Mouse (Mus musculus) retina, embryonic 14.5 days (tissue): ENCODE measurements at regions not wholly inside any gene's neighbourhood (a gene's known extent, or its start where the extent isn't known, plus 50 kb on each side); places are given as distances from the start of the nearest gene placed in this dataset.
A peak's percentile ranks its signal among the peaks of the same experiment; 100 is the strongest.

Experiments
- DNase-seq: peaks from one replicate; pipeline ENCODE4 v3.0.0-alpha.2; 2015; ENCODE audit warnings: low spot score

DNA sequence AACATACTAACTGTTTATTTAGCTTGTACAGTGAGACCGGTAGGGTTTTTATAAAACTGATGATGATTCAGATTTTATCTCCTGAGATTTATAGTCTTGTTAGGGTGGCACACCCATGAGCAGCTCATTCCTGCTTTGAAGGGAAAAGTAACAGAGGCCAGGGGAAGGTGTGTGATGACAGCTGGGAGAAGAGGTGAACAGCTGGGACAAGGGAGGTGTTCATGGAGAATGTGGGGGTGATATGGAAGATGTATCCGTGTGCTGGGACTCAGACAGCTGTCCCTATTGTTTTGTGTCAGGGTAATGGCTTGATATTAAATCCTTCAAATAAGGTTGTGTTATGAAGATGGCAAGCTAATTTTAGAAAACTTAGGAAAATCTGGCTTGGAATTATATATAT is 2238.4 kb upstream of the Gm7489 start:
- no peak for DNase-seq

DNA sequence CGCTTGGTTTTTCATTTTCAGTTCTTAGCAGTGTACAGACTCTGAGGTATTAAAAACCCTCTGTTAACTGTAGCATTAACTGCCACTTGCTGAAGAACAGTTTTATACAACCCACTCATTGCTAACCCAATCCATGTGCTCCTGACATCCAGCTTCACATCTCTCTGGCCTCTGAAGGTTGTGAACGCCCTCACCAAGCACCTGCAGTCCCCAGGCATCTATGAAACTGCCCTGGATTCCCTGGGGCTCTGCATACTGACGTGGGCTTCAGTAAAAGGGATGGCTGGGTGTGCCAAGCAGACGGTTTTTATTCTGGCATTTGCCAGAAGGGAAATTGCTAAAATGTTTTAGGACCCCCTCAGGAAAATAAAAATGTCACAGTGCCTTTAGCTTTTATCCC is 2232.2 kb upstream of the Gm7489 start:
- DNase-seq = no peak

DNA sequence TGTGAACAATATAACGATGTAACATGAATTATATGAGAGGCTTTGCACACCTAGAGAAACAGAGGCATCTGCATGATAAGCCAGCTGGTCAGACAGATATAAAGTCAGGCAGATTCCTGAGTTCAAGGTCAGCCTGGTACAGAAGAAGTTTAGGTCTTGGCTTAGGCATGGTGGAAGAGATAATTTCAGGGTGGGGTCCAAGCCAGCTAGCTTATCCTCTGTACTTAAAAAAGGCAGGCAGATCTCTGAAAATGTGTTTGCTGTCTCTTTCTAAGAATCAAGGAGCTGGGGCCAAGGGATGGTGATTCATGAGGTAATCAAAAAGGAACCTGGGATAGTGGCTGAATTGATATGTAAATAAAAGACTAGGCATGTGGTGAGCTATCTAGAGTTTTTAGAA is 2227.1 kb upstream of the Gm7489 start:
- DNase-seq = no peak

DNA sequence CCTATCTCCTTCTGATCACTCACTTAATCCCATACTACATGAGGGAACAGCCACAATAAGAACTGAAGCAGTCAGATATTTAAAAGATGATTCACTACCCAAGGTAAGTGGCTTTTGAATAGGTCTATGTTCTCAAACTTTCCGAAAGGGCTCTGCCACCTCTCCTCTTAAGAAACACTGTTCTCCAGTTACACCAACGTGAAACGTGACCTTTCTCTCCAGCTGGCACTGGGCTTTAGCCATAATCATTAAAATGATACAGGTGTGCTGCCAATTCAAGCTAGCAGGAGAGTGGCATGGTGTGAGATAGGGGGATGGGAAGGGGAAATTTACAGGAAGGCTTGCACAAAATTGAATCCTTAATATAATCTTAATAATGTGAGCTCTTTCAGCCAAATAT is 2216.4 kb upstream of the Gm7489 start:
- DNase-seq = no peak

DNA sequence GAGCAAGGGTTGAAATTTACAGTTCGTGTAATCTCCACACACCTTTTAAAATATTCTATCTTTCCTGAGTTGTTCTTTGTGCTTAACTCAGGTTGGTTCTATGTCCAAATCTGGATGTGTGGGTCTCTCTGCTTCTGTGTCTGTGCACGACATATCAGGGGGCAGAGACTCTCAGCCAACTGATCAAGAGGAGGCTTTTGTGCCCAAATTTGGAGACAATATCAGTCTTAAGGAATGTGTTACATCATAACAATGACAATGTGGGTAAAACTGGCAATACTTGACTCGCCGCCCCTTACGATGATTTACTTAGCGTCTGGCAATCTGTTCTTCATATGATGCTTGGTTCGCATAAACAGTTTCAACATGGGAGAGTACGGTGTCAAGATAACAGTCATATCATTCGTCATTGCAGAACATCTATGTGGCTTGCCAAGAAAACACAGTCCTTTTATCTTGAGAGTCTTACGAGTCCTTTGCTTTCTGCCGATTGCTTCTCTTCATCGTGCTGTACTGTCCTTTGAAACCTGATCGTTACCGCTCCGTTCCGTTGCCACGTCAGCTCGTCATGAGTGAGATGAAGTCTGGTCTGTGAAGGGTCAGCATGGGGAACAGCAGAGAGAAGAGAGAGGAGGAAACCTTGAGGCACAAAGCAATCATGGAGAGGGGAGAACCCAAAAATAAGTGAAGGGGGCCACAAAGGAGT is 2212.9 kb upstream of the Gm7489 start:
- no peak for DNase-seq

DNA sequence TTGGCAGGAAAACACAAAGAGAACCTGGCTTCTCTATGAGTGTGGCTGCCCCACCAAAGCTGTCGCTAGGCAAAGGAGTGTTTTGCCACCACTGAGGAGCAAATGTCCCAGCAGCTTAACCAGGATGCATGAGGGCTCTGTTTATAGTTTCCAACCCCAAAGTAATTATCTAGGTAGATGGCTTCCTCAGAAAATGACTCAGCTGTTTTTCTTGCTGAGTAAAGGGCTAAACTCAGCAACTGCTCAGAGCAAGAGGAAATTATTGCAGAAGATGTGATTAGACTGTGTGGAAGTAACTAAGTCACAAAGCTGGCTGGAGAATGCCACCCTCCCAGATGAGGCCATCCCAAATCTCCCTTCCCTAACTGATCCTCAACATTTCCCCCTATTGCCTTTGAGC is 2211.2 kb upstream of the Gm7489 start:
- no peak for DNase-seq

DNA sequence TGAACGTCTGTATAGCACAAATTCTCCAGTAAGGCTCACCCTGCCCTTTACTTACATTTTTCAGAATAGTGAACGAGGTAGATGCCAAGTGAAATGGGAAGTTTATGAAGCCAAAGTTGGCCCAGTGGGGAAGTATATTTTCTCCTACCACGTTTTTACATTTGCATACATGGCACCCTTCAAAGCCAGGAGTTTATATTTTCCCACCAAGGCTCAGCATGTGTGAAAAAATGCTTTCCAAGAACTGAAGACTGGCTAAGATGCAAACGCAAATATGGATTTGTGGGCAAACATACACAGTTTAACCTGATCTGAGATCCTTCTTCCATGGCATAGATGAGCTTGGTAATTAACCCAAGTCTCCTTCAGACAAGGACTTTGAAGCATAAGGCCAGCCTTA is 2209.4 kb upstream of the Gm7489 start:
- DNase-seq = no peak

DNA sequence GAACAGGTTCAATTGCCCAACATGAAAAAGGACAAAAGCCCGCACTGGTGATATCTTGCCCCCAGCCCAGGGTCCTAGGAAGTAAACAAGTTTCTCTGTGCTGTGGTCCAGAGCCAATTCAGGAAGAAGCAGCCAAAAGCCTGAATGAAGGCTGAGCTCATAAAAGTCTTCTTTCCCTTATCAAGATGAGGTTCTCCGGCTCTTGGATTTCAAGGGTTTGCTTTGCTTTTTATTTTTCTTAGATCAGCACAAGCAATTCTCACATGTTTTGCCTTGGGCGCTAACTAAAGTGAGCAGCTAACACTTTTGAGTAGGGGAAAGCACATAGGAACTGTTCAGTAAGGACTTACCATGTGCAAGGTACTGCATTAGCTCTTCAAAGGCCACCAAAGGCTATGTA is 2208.0 kb upstream of the Gm7489 start:
- DNase-seq = no peak

DNA sequence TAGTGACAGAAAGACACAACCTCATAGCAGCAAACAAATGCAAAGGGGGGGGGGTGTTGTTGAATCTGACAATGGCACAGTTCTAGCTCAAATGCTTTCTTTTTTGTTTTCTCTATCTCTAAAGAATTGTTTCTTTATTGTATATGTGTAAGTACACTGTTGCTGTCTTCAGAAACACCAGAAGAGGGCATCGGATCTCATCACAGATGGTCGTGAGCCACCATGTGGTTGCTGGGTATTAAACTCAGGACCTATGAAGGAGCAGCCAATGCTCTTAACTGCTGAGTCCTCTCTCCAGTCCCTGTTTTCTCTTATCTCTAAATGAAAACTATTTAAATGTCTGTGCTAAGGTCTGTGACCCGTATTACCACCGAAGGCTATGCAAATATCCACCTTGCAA is 2207.4 kb upstream of the Gm7489 start:
- no peak for DNase-seq

DNA sequence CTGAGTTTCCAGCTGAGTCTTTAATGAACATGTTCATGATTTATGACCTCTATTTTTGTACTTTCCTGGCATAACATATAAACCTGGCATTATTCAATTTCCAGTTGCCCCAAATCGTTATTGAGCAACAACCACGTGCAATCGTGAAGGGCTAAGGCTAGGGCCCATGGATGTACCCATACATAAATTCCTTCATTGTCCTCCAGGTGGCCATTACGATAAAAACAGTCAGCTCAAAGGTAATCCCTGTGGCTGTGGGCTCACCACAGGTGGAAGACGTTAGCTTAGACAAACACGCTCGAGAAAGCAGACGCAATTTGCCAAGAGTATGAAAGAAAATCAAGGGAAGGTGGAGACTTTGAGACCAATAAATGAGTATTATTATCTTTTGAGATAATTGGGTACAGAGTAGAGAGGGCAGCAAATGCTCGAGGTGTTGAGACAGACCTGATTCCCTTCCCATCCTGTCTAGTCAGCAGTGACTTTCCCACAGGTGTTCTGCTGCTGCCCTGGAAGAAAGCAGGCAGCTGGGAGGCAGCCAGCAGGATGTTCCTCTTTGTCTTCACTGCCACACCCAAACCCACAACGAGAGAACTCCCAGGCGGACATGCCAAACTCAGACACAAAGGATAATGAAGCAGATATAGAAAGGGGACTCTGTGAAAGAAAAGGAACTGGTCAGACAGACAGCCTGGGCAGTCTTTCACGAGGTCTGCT is 2205.4 kb upstream of the Gm7489 start:
- DNase-seq = no peak

DNA sequence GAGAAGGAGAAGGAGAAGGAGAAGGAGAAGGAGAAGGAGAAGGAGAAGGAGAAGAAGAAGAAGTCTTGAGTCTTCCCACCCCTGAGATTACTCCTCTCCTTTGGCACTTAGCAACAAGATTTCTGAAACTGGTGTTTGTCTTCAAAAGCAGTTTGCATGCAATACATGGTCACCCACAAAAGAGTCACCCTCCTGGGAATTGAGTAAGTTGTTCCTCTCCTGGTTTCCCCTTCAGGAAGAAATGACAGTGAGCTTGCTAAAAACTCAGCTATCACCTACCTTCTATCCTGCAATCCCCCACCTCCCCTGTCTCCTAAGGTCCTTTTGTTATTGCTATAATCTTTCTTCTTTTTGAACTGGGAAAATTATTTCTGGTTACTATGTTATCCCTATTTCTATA is 2204.2 kb upstream of the Gm7489 start:
- DNase-seq = no peak

DNA sequence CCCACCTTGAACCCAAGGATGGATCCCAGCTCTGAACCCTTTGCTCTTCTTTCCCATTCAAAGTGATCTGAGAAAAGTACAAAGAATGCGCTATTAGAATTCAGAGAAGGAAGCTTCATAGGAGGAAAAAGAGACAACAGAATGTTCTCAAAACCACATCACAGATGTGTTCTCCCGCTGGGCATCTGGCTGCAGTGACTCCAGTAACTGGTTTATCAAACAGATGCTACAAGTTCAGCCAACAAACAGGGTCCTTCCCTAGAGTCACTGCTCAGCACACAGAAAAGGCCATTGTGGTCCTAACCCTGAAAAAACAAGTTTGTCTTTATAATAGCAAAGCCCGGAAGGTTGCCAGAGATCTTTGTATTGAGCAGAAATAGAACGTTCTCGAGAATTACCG is 2203.5 kb upstream of the Gm7489 start:
- no peak for DNase-seq

DNA sequence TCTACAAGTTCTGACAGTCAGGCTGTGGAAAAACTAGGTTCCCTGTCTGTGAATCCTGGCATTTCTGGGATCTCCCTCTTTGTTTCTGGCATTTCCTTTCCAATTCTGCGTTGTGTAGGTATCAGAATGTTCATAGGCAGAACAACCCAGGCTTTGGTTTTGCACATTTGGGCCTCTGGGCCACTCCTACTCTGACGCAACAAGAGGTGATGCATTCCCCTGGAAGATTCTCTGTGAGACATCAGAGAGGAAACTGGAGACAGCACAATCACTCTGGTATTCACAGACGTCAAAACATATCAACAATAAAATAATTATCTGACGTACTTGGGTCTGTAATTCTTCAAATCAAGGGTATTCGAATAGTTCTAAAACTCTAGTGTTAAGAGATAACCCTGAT is 2202.4 kb upstream of the Gm7489 start:
- no peak for DNase-seq

DNA sequence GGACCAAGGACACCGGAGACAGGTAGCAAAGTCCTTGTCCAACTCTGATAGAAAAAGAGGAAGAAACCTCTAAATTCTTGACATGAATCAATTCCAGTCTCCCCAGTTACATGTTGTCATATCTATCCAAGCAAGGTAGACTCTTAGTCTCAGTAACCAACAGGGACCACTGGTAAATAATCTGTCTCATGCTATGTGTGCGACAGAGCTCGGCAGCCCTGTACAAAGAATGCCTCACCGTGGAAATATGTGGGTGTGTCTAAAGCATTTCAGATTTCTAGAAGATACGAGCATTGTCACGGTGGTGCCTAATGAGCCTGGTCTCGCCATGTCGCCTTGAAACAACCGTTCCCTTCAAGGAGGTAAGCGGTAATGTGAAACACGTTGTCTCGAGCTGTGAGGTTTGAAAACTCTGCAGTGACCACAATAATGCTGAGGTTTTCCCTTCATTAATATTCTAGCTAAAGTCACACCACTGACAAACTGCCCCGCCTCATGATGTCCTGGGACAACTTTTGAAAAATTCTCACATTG is 2197.6 kb upstream of the Gm7489 start:
- no peak for DNase-seq

DNA sequence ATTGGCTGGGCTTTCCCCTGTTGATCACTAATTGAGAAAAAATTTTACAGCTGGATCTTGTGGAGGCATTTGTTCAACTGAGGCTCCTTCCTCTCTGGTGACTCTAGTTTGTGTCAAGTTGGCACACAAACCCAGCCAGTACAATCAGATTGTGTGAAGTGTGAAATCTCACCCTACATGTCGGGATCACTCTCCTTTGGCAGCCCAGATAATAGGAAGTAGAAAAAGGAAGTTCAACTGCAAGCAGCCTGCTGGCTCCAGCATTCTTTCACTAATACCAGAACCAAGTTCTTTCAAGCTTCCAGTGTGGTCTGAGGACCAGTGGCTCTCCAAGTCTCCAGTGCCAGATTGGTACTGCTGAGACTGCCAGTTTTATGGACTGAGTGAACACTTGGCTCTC is 2195.2 kb upstream of the Gm7489 start:
- no peak for DNase-seq

DNA sequence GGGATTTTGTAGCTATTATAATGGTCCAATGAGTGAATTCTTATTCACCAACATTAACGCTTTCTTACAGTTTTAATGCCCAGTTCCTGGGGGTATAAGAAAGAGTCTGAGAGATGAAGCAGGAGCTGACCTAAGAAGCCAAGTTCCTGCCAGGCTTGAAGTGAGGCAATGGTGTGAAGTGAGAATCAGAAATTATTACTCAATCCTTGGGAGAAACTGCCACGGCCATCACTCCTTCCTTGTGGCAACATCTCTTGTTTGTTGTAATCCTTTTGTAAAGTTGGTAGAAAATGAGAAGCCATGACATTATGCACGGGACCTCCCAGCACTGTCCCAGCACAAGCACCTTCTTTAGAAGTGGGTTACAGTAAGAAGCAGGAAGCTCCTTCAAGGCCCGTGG is 2192.0 kb upstream of the Gm7489 start:
- DNase-seq = no peak

DNA sequence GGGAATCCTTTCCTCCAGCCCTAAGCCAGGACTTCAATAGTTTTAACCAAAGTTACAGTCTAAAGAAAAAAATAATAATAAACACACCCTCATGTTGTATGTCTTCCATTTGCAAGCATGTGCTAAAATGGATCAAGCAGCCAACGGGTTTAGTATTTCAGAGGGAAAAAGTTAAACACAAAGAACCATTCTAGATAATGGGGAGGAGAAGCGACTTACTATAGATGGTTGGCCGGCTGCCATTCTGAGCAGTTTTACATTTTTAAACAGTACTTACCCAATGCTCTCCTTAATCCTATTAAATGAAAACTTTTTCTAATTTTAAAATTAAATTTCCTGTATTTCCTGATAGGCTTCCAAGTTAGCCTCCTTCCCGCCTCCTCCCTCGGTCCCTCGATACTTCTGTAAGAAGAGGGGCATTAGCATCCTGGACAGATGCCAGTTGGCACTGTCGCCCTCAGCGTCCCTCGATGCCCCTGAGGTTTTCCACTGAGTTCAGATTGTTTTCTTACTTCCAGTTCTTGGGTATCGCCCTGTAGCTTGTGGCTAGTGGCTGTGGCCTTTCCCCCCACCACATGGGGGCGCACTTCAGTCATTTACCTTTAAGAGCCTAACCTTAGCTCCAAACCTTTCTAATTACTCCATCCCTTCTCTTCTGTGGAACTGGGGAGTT is 2188.2 kb upstream of the Gm7489 start:
- DNase-seq = peak; percentile 47

DNA sequence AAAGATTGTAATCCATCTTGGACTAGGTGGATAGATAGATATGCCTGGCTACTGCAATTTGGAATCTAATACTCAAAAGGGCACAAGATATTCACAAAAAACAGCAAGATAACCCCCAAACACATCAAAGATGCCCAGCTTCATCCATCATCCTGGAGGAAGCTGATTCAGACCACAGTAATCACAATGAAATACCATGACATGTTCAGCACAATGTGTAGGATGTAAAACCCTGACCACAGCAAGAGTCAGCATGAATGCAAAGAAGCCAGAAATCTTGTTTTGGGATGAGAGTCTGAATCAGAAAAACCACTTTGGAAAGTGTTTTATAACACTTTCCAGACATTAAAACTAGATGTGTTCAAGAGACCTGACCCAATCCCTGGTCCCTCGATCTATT is 2180.5 kb upstream of the Gm7489 start:
- DNase-seq = no peak

DNA sequence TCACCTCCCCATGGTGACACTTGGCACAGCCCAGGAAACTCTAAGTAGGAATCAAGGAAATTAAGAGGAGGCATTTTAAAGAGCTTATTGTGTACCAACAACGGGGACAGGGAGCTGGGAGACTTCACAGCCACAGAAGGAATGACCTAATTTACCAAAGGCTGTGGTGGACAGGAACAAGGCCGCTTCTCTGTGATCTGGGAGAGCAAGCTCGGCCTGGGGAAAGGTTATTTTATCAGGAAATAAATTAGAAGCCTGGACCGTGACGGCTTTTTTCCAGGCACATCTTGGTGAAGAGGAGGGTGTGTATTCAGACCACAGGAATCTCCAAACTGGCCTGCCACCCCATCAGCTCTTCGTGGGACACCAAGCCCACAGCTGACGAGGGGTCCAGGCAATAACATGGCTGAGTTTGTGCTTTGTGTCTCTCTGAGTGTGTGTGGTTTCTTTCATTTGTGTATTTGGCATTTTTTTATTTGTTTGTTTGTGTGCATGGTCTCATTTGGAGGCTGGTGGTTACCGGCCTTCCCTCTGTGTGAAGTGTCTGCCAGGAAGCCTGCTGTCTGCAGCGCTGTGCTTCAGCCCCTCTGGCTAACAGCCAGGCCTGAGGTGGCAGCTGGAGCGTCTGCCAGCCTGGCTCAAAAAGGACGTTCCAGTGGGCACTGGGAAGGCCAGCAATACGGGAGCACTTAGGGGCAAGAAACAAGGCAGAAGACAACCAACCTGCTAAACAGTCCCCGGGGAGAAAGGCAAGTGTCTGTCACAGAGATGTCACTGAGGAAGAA is 2174.6 kb upstream of the Gm7489 start:
- DNase-seq = peak; percentile 30

DNA sequence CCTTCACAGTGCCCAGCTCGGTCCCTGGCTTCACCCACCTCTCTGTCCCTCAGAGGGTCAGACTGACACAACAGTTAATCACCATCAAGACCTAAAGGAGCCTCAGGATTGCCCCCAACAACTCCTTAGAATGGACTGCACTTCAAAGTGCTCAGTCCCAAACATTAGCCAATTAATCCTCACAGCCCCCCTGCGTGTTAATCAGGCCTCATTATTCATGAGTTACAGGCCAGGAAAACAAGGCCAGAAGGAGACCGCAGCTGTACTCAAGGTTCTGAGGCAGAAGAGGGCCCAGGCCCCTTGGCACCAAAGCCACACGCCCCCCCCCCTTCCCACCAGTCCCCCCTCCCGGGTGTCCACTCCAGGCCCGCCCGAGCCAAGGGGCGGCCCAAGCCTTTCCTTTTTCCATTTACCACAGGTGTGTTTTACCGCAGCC is 2163.8 kb upstream of the Gm7489 start:
- DNase-seq = peak; percentile 27

DNA sequence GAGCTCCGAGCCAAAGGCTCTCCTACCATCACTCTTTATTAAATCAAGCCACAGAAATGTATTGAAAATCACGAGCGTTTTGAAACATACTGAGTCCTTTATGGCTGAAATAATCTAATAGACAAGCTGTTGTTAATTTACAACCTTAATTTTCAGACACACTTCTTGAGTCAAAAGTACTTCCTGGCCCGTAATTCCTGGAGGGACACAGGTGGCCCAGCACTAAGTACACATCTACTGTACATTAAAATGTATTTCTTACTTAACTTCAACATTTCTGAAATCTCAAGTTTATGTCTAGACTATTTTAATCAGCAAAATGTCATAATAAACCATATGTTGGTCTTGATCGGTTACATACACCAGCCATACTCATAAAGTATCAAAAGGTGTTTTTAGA is 2163.3 kb upstream of the Gm7489 start:
- no peak for DNase-seq

DNA sequence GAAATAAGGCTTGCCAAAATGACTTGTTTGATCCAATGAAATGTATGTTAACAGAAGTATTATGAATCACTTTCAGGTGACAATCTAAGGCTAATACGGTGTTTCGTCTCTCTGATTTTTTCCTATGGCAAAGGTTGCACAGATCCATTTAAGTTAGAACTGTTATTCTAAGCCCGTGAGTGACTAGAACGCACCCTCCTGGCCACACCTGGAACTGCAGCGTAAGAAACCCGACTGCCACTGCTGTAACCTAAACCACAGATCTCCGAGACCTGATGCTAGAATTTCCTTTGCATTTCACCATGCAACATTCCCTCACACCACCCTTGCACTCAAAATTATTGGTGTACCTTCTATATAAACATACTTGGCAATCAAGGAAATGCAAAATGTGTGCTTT is 2160.6 kb upstream of the Gm7489 start:
- no peak for DNase-seq
